Mouse (Mus musculus) subcutaneous adipose tissue, adult 2 months (tissue): ENCODE data around the gene Npat. TPM values are rescaled to one million over a fixed set of nuclear protein-coding genes. Genes with fewer than 3 reads are reported as not detected.

Experiments used
- polyA plus RNA-seq: library from polyadenylated mRNA; depleted of rRNA; stranded (reverse); fragments of >200 nt; gene quantifications from 2 replicates; pipeline ENCODE4 v1.2.3, GENCODE M21; 2012; ENCODE audit warnings: low replicate concordance; rRNA removed

Gene Npat
- polyA plus RNA-seq, result 3.8 and 4.6 TPM in 2 replicates

GRCm38 (mm10) chr9:53536558-53537320, at the start of gene Npat, which contains the start of gene Atm:
Npat (plus strand) TSS chr9:53537047.
Atm (minus strand) TSS chr9:53536740.

GRCm38 (mm10) chr9:53609968-53610781, 73.3 kb downstream of the Npat start, which contains the start of gene Acat1:
Acat1 (minus strand) TSS chr9:53610382.

Other genes starting within 250 kb of the Npat start
- 0.06 and 1.5 TPM in 2 replicates for gene Exph5, start 235.4 kb upstream of the Npat start, polyA plus RNA-seq
- 8.2 and 18.1 TPM in 2 replicates for gene Kdelc2, start 153.0 kb upstream of the Npat start, polyA plus RNA-seq
- gene 4930550C14Rik, start 134.7 kb upstream of the Npat start, polyA plus RNA-seq, result 0.53 and 1.3 TPM in 2 replicates
- gene Atm, start 307 bp upstream of the Npat start, polyA plus RNA-seq, result 1.9 and 3.8 TPM in 2 replicates
- 52.8 and 88.5 TPM in 2 replicates for gene Acat1, start 73.3 kb downstream of the Npat start, polyA plus RNA-seq
- gene Cul5, start 133.0 kb downstream of the Npat start, polyA plus RNA-seq, result 4.5 and 7.3 TPM in 2 replicates
- 0.26 and 0.30 TPM in 2 replicates for gene Rab39, start 169.2 kb downstream of the Npat start, polyA plus RNA-seq
- 0.13 and 7.0 TPM in 2 replicates for gene Slc35f2, start 234.5 kb downstream of the Npat start, polyA plus RNA-seq